Mouse (Mus musculus) heart, embryonic 14.5 days (tissue): ENCODE measurements around the gene Igsf9. TPM values are rescaled to one million over a fixed set of nuclear protein-coding genes. Genes with fewer than 3 reads are reported as not detected.

Source experiments
- ATAC-seq: fragments of 200-750 bp; cut with Nextera tagmentation; 2 replicates; pipeline ENCODE4 v1.8.0; 2017; ENCODE audit warnings: low read depth, moderate TSS enrichment; ENCODE audit not compliant: insufficient number of reproducible peaks, insufficient read depth, low FRiP score
- H3K27ac ChIP-seq, 2 experiments: fragments of 200-500 bp in 1 of 2; fragments of 300-500 bp in 1 of 2; sonication (generic) in 1 of 2; replicated peaks in 1 of 2; 2 replicates each; pipeline ENCODE4 v1.5.1; 2012 to 2014; ENCODE audit warnings: low read depth in 2 of 2, low read length in 2 of 2, control low read depth in 1 of 2, mild to moderate bottlenecking in 1 of 2, mixed read lengths in 1 of 2; ENCODE audit not compliant: control insufficient read depth in 1 of 2, insufficient read depth in 1 of 2
- H3K27me3 ChIP-seq: fragments of 300-500 bp; sonication (generic); 2 replicates; pipeline ENCODE4 v1.6.1; 2014; ENCODE audit warnings: mild to moderate bottlenecking, low read length, control low read depth; ENCODE audit not compliant: control insufficient read depth, insufficient read depth
- H3K36me3 ChIP-seq: fragments of 300-500 bp; sonication (generic); 2 replicates; pipeline ENCODE4 v1.6.1; 2014; ENCODE audit warnings: mild to moderate bottlenecking, control low read depth, low read length, mixed read lengths; ENCODE audit not compliant: control insufficient read depth, insufficient read depth
- H3K4me1 ChIP-seq, 2 experiments: fragments of 200-500 bp in 1 of 2; fragments of 300-500 bp in 1 of 2; sonication (generic) in 1 of 2; 2 replicates each; pipeline ENCODE4 v1.6.1; 2012 to 2014; ENCODE audit warnings: low read length in 2 of 2, control low read depth in 1 of 2, mixed read lengths in 1 of 2; ENCODE audit not compliant: control insufficient read depth in 2 of 2, insufficient read depth in 2 of 2
- H3K4me2 ChIP-seq: fragments of 300-500 bp; sonication (generic); 2 replicates; pipeline ENCODE4 v1.6.1; 2014; ENCODE audit warnings: mild to moderate bottlenecking, low read length
- H3K4me3 ChIP-seq, 2 experiments: fragments of 200-500 bp in 1 of 2; fragments of 300-500 bp in 1 of 2; sonication (generic) in 1 of 2; 2 replicates each; pipeline ENCODE4 v1.5.1; 2012 to 2014; ENCODE audit warnings: low read length in 2 of 2, mild to moderate bottlenecking in 2 of 2, control low read depth in 1 of 2, low read depth in 1 of 2, moderate library complexity in 1 of 2; ENCODE audit not compliant: control insufficient read depth in 1 of 2, insufficient read depth in 1 of 2
- H3K9ac ChIP-seq: fragments of 300-500 bp; sonication (generic); 2 replicates; pipeline ENCODE4 v1.6.1; 2014; ENCODE audit warnings: mild to moderate bottlenecking, low read length
- H3K9me3 ChIP-seq: fragments of 300-500 bp; sonication (generic); 2 replicates; pipeline ENCODE4 v1.6.1; 2016; ENCODE audit warnings: low read length, control low read depth; ENCODE audit not compliant: control insufficient read depth
- WGBS: fragments of 180-500 bp; shearing (Covaris S2); extraction: QIAGEN DNeasy Blood & Tissue Kit; methylation state at CpG from one replicate; pipeline ENCODE4 v1.1.7; 2014; 5-methylcytosine and 5-hydroxymethylcytosine counted together
- polyA plus RNA-seq: library from polyadenylated mRNA; unstranded; fragments of >200 nt; fragmentation: Nextera tagmentation; extraction: Ambion mirVana; gene quantifications from 2 replicates; pipeline ENCODE4 v1.2.1, GENCODE M21; 2014

Igsf9 gene
- polyA plus RNA-seq, 1 experiment from 2014 or later, result 5.0 TPM

DNA sequence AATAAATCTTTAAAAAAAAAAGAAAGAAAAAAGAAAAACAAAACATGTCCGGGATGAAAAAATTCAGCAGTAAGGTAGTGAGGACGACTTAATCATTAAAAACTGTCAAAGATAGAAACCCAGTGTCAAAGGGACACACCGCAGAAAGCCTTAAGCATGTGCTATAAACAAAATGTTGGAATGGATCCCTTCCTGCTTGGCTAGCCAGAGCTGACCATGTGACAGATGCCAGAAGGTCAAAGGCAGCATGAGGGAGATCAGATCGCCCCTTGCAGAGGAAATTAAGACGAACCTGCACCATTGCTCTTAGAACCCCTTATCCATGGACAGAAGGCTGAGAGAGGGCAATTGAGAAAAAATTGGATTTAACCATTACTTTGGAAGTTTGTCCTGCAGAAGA lies 12.2 kb upstream of the Igsf9 start:
- Histone ChIP-seq H3K4me2 (no peak overlapping the region), H3K4me1 (no peaks in the 10 kb centered on the region; a peak in 1 of 4 replicates), H3K27ac (no peak overlapping the region), H3K36me3 (no peaks in the 10 kb centered on the region), H3K27me3 (no peaks in the 10 kb centered on the region), H3K9me3 (no peaks in the 10 kb centered on the region), H3K4me3 (no peak overlapping the region), H3K9ac (no peak overlapping the region)
- ATAC-seq, result no peak
- 55% methylated on average over 5 of the region's 5 CpGs for WGBS

DNA sequence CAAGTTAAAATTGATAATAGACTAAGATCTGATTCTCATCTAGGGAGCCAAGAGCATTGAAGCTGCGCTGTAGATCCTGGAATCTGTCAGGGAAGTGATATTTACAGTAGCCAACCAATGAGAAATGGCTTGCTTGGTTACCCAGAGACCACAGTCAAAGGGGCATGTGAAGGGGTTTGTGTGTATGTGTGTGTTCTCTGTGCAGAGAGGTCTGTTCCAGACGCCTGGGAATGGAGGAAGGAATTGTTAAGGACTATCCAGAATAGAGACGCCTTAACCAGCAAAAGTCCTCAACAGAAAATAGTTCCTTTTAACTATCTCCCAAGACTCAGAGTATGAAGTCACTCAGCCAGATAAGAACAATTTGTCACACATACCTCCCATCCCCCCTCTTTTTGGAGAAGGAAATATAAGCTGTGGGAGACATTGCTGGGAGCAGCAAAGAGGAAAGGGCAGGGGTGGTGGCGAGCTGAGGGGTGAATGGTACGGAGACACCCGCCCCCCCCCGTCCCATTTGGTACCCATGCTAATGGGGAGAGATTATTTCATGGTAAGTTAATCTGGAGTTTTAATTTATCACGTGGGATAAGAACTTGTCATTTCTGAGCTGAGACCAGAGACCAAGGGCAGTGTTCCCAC lies 11.7 kb upstream of the Igsf9 start:
- H3K4me1 ChIP-seq, result peaks cover 0 to under 1% of the 10 kb centered on the region in 2 experiments; a peak in 1 of 4 replicates

DNA sequence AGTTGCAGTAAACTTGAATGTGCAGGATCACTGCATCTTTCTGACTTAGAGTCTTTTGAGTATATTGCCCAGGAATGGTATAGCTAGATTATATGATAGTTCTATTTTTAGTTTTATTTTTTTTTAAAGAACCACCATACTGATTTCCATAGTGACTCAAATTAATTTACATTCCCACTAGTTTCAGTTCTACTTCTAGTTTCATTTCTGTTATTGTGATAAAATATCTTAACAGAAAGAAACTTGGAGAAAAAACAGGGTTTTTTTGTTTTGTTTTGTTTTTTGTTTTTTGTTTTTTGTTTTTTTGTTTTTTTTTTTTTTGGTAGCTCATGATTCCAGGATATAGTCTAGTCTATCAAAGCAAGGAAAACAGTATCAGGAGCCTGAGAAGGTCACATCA lies 8.7 kb upstream of the Igsf9 start:
- Histone ChIP-seq H3K4me1 (peaks cover 0 to 2% of the 10 kb centered on the region in 2 experiments; a peak in 1 of 4 replicates), H3K9ac (no peak overlapping the region), H3K36me3 (no peaks in the 10 kb centered on the region), H3K9me3 (no peaks in the 10 kb centered on the region), H3K4me2 (no peak overlapping the region), H3K27ac (no peak overlapping the region), H3K27me3 (no peaks in the 10 kb centered on the region), H3K4me3 (no peak overlapping the region)
- ATAC-seq, result no peak

More for the DNA sequence above, 11.7 kb upstream of the Igsf9 start:
- 50% methylated on average over 8 of the region's 8 CpGs for WGBS
- no peak overlapping the region for H3K27ac ChIP-seq
- H3K4me2 ChIP-seq, result no peak overlapping the region
- no peak overlapping the region for H3K4me3 ChIP-seq
- H3K9ac ChIP-seq, result no peak overlapping the region
- H3K36me3 ChIP-seq, result no peaks in the 10 kb centered on the region
- H3K27me3 ChIP-seq, result no peaks in the 10 kb centered on the region
- no peaks in the 10 kb centered on the region for H3K9me3 ChIP-seq
- ATAC-seq, result no peak

DNA sequence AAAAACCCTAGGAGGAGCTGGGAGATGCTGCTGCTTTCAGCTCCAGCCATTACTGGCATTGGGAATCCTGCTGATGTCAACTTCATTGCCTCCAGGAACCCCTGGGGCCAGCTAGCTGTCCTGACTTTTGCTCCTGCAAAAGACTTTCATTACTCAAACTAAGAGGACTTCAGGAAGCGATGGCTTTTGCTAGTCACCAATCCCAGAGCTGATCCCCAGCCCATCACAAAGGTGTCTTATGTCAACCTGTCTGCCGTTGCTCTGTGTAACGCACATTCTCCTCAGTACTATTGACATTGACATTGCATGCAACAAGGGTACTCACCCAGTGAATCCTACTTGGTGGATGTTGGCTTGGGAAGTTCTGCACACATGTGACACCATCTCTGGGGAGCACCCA lies 7.4 kb upstream of the Igsf9 start:
- peaks cover 0 to 2% of the 10 kb centered on the region in 2 experiments; a peak in 1 of 4 replicates for H3K4me1 ChIP-seq
- no peak for ATAC-seq
- H3K27ac ChIP-seq, result no peak overlapping the region
- no peak overlapping the region for H3K4me3 ChIP-seq
- H3K36me3 ChIP-seq, result no peaks in the 10 kb centered on the region
- no peaks in the 10 kb centered on the region for H3K9me3 ChIP-seq
- no peaks in the 10 kb centered on the region for H3K27me3 ChIP-seq
- 76% methylated on average over 3 of the region's 3 CpGs for WGBS
- no peak overlapping the region for H3K9ac ChIP-seq
- no peak overlapping the region for H3K4me2 ChIP-seq

DNA sequence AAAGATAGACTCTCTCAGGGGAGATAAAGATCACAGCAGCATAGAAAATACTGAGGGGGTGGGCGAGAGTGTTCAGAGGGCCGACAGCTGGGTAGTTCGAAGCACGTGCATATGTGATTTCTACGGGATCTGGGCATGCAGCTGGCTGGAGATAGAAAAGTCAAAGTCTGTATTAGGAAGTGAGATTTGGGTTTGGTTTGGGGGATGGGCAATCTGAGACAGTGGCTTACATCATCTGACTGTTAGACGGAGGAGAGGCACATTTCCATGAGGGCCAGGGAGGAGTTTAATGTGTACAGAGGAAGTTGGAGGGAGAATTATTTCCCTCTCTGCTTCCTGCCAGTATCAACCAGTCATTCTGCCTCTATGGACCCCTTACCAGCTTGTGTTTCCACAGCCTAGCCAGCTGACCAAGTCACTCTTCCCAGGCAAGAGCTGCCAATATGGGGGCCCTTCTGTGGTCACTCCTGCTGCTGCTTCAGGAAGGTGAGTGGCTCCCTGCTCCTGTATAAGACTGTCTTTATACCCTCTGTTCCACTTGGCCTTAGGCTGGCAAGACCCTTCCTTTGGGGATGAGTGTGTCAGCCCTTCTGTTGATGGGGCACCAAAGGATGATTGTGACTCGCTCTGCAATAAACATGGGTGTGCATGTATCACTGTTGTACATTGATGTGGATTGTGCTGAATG lies 6.4 kb upstream of the Igsf9 start, which contains the start of gene Slamf9:
Gene Slamf9 (plus strand): TSS at position 305 of the 688 bp plus-strand sequence.
- WGBS, result 59% methylated on average over 7 of the region's 7 CpGs

DNA sequence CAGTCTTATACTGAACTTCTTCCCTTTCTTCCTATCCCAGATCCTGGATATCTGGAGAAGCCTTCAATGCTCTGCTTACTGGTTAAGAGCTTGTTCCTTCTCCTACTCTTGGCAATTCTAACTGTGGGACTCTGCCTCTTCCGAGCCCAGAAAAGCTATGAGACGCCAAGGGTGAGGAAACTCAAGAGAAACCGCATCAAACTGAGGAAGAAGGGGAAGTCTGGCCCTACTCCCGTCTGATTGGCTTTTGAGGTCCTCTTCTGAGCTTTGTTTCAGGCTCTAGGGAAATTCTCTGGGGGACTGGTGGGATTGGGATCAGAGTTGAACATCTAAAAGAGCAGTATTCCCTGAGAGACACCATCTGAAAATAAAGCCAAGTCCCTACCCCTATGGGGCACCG lies 3.6 kb upstream of the Igsf9 start:
- H3K9ac ChIP-seq, result no peak overlapping the region
- no peaks in the 10 kb centered on the region for H3K36me3 ChIP-seq
- H3K27ac ChIP-seq, result no peak overlapping the region
- peaks cover 2 to 6% of the 10 kb centered on the region in 2 experiments; a peak in 2 of 4 replicates for H3K4me1 ChIP-seq
- no peak overlapping the region for H3K4me2 ChIP-seq
- no peaks in the 10 kb centered on the region for H3K27me3 ChIP-seq
- no peaks in the 10 kb centered on the region for H3K9me3 ChIP-seq
- H3K4me3 ChIP-seq, result no peak overlapping the region
- WGBS, result 69% methylated on average over 5 of the region's 5 CpGs
- no peak for ATAC-seq

More for the DNA sequence above, 6.4 kb upstream of the Igsf9 start, which contains the start of gene Slamf9:
- Histone ChIP-seq H3K9me3 (no peaks in the 10 kb centered on the region), H3K27me3 (no peaks in the 10 kb centered on the region), H3K4me2 (no peak within 1 kb of the TSS), H3K9ac (no peak within 1 kb of the TSS), H3K4me1 (0 out of 4 replicates have a peak, but pooled peaks cover 0 to 2% of the 10 kb centered on the region in 2 experiments), H3K36me3 (no peaks in the 10 kb centered on the region), H3K27ac (no peak within 1 kb of the TSS), H3K4me3 (no peak within 1 kb of the TSS)
- ATAC-seq, result 0 out of 2 replicates have a peak, but pooled peaks have one; percentile 26

DNA sequence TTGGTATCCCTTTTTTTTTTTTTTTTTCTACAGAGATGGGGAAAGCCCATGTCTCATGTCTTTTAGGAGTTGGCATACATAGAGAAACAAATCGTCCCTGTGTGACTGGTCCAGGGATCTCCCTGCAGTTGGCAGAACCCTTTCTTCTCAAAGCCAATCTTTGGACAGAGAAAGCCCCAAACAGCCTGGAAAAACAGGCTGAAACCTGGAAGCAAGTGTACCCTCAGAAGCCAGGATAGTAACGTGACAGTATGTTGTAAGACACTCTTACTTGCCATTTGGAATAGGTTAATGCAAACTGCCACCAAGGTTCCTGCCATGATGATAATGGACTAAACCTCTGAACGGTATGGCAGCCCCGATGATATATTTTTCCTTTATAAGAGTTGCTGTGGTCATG lies 1.2 kb upstream of the Igsf9 start:
- no peaks in the 10 kb centered on the region for H3K9me3 ChIP-seq
- ATAC-seq, result no peak
- H3K36me3 ChIP-seq, result no peaks in the 10 kb centered on the region
- no peak overlapping the region for H3K4me3 ChIP-seq
- H3K27me3 ChIP-seq, result no peaks in the 10 kb centered on the region; the same call in 1 of the 2 replicates
- no peak overlapping the region for H3K27ac ChIP-seq
- no peak overlapping the region for H3K9ac ChIP-seq
- no peak overlapping the region for H3K4me2 ChIP-seq
- peaks cover 0 to 6% of the 10 kb centered on the region in 2 experiments; a peak in 2 of 4 replicates for H3K4me1 ChIP-seq
- WGBS, result 89% methylated on average over 4 of the region's 4 CpGs
